Mouse (Mus musculus) megakaryocyte, embryonic 14.5 days (primary cell): ENCODE results near the gene Rhebl1. TPM values are rescaled to one million over a fixed set of nuclear protein-coding genes. Genes with fewer than 3 reads are reported as not detected.

Experiments
- H3K27me3 ChIP-seq: replicated peaks from 2 replicates; pipeline ENCODE3; 2012; ENCODE audit warnings: inconsistent platforms
- H3K36me3 ChIP-seq: replicated peaks from 2 replicates; pipeline ENCODE3; 2012; ENCODE audit warnings: low read length, inconsistent platforms, mixed read lengths
- H3K4me1 ChIP-seq: 2 replicates; pipeline ENCODE4 v1.6.1; 2012; ENCODE audit warnings: inconsistent platforms
- H3K4me3 ChIP-seq: replicated peaks from 2 replicates; pipeline ENCODE3; 2012; ENCODE audit warnings: moderate library complexity, mild to moderate bottlenecking, inconsistent platforms
- H3K9me3 ChIP-seq: 2 replicates; pipeline ENCODE4 v1.6.1; 2012; ENCODE audit warnings: inconsistent platforms
- FLI1 ChIP-seq: IDR thresholded peaks from 2 replicates; pipeline ENCODE4 v1.6.1; 2012; ENCODE audit warnings: low read length, inconsistent platforms, mixed read lengths
- GATA1 ChIP-seq: IDR thresholded peaks from 3 replicates; pipeline ENCODE4 v1.6.1; 2012; ENCODE audit warnings: mixed read lengths, low read length, inconsistent platforms, borderline replicate concordance
- polyA plus RNA-seq: library from polyadenylated mRNA; stranded (reverse); fragments of >175 nt; gene quantifications from 2 replicates; pipeline ENCODE4 v1.2.3, GENCODE M21; 2012; ENCODE audit warnings: low replicate concordance; ENCODE audit not compliant: insufficient read depth

Gene Rhebl1
- polyA plus RNA-seq, 1 experiment, result 0.19 TPM

DNA sequence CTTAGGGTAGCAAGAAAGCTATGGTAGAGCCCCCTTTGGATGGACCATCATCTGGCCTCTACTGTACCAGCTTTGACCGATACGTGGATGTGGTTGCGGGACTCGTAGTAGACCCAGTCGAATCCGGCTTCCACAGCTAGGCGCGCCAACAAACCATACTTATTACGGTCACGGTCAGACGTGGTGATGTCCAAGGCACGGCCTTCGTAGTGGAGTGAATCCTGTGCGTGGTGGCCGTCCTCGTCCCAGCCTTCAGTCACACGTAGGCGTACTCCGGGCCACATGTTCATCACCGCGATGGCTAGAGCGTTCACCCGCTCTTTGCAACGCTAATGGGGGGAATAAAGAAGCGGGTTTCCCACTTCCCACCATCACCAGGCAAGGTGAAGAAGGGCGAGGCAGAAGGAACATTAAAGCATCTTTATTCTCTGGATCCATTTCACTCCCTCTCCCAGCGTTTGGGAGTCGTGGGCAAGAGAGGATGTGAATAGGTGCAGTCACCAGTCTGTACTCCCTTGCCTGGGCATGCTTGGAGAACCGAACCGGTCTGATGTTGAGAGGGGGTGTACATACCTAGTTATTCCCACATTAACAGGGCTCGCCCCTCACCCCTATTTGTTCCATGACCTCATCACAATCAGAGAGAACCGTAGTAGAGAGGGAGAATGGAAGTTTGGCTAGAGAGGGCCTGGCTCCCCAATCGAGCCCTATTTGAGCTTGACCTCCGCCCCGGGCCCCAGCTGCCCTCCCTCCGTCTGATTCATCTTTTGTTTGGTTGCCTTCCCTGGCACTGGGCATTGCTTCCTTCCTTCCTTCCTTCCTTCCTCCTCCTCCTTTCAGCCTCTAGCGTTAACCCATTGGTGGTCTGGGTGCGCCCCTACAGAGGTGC is 650 bp upstream of the Rhebl1 start:
- Histone ChIP-seq H3K27me3 (peaks cover 69% of the 10 kb centered on the region), H3K4me1 (peaks cover 73% of the 10 kb centered on the region), H3K4me3 (peak overlapping the region; percentile 94), H3K36me3 (no peaks in the 10 kb centered on the region), H3K9me3 (no peaks in the 10 kb centered on the region)
- TF ChIP-seq GATA1, result no peak
- TF ChIP-seq FLI1, result no peak

DNA sequence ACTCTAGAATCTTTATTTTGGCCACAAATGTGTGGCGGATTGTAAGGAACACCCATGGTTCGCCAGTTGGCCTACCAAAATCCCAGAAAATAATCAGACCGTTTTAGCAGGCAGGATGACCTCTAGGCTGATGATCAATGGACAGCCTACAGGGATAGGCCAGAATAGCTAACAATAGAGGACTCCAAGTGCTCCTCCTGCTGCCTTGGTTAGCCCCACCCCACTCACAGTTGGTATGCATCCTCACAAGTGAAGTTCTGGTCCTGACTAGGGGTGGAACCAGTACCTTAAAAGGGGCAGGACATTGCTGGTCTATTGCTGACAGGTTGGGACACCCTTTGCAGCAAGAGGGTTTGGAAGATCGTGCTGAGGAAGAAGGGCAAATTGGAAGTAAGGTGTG is 1.3 kb downstream of the Rhebl1 start:
- TF ChIP-seq FLI1 (no peak), GATA1 (no peak)
- no peaks in the 10 kb centered on the region for H3K9me3 ChIP-seq
- H3K36me3 ChIP-seq, result no peaks in the 10 kb centered on the region
- peaks cover 56% of the 10 kb centered on the region for H3K27me3 ChIP-seq
- no peak overlapping the region for H3K4me3 ChIP-seq
- peaks cover 66% of the 10 kb centered on the region for H3K4me1 ChIP-seq

DNA sequence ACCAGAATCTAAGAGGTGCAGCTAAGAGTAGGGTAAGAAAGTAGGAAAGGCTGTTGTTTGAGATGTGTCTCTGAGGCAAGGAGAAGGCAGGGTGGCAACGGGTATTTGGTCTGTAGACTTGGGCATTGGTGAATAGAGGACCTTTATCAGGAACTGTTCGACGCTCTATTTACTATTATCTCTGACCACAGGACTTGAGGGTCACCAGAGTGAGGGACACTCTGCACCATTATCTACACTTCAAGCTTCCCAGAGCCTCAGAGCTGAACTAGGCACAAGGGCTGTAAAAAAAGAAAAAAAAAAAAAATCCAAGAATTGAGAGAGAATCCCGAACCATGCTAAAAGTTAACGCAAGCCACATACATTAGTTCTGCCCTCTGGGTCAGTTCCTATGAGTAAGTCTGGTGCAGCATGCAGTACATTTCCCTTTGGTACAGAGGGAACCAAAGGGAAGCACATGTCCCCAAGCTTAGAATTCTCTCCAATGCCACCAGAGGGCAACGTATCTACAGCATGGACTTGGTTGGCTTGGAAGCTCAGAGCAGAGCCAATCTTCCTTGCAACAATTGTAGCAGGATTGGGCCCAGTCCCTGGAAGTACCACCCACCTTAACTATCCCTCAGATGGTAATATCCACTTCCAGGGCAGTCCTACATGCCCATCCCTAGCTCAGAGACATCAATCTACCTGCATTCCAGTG is 2.3 kb downstream of the Rhebl1 start:
- Histone ChIP-seq H3K4me1 (peaks cover 56% of the 10 kb centered on the region), H3K27me3 (peaks cover 49% of the 10 kb centered on the region), H3K9me3 (no peaks in the 10 kb centered on the region), H3K4me3 (peak overlapping the region; percentile 38), H3K36me3 (no peaks in the 10 kb centered on the region)
- TF ChIP-seq FLI1, result no peak
- no peak for TF ChIP-seq GATA1

DNA sequence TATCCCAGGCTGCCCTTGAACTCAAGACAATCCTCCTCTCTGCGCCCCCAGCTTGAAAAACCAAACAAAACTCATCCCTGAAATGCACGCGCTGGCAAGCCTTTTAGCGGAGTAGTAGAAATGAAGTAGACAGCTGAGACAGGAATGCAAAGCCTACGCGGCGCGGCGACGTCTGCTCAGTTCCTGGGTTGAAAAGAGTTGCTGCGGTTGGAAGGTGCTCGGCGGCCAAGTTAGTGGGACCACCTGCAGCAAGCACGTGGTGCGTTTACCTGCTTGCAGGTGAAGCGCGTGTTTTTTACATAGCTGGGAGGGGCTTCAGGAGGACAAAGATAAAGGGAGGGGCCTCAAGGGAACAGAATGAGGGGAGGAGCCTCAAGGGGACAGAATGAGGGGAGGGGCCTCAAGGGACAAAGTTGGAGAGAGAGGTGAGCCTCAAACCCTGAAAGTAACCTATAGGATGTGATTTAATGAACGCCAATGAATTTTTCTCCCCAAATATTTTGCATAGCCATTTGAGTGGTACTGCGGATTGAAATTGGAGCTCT is 3.1 kb downstream of the Rhebl1 start:
- Histone ChIP-seq H3K4me1 (peaks cover 49% of the 10 kb centered on the region), H3K36me3 (no peaks in the 10 kb centered on the region), H3K9me3 (no peaks in the 10 kb centered on the region), H3K27me3 (peaks cover 44% of the 10 kb centered on the region), H3K4me3 (no peak overlapping the region)
- TF ChIP-seq FLI1, result no peak
- TF ChIP-seq GATA1, result no peak

DNA sequence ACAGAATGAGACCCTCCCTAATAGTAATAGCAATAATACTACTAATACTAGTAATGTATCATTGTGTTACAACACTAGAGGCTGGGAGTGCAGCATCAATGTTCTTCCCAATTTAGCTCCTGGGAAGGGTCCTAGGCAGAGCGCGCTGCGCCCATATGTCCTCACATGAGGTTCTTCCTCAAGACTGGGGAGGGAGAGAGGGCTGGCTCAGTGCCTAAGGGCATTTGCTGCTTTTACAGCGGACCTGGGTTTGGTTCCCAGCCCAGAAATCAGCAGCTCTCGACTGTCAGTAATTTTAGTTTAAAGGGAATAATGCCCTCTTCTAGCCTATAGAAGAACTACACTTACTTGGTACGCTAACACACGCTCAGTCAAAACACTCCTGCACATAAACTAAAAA is 6.8 kb downstream of the Rhebl1 start:
- Histone ChIP-seq H3K4me1 (peaks cover 23% of the 10 kb centered on the region), H3K9me3 (no peaks in the 10 kb centered on the region), H3K4me3 (no peak overlapping the region), H3K27me3 (peaks cover 10% of the 10 kb centered on the region), H3K36me3 (no peaks in the 10 kb centered on the region)
- TF ChIP-seq FLI1 (no peak), GATA1 (no peak)

DNA sequence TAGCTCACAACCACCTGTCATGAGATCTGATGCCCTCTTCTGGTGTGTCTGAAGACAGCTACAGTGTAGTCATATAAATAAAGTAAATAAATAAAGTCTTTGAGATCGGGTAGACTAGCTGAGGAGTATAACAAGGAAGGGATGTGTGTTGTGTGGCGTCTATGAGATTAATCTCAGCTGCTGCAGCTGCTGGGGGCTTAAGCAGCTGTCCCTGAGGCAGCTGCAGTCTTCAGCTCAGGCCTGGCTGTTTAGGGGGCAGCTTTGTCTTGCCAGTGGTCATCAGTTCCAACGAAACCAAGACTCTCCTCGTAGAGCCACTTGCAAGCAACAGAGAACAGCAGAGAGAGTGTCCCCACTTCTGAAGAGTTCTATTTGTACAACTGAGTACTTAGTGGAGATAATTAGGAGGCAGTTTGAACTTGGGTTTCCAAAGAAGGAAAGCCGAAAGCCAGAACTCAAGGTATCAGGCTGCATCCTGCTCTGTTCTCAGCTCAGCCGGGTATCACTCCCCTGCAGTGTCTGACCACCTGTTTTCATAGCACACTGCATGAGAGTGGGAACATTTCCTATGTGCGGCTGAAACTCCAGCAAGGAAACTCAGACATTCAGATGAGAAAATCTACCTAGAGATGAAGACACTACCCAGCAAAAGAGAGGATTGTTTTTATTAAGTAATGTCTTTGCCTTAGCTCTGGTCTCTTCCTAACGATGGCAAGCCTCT is 7.5 kb downstream of the Rhebl1 start:
- H3K4me1 ChIP-seq, result peaks cover 22% of the 10 kb centered on the region
- H3K27me3 ChIP-seq, result peaks cover 10% of the 10 kb centered on the region
- H3K4me3 ChIP-seq, result no peak overlapping the region
- H3K36me3 ChIP-seq, result no peaks in the 10 kb centered on the region
- no peaks in the 10 kb centered on the region for H3K9me3 ChIP-seq
- TF ChIP-seq GATA1 (no peak), FLI1 (no peak)

DNA sequence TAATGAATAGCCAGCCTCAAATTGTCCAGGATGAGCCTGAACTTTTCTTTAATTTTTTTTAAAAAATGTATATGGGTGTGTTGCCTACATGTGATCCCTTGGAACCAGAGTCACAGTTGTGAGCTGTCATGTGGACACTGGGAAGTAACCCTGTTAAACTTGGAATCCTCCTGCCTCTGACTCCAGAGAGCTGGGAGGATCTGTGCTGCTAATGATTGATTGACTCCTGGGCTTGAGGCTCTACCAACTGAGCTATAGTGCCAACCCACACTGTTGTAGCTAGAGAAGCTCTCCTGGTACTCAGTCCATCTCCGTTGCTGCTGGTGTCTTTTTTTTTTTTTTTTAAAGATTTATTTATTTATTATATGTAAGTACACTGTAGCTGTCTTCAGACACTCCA is 10.2 kb downstream of the Rhebl1 start:
- Histone ChIP-seq H3K36me3 (peaks cover under 1% of the 10 kb centered on the region), H3K27me3 (peaks cover 9% of the 10 kb centered on the region), H3K4me3 (no peak overlapping the region), H3K4me1 (peaks cover 38% of the 10 kb centered on the region), H3K9me3 (no peaks in the 10 kb centered on the region)
- no peak for TF ChIP-seq FLI1

DNA sequence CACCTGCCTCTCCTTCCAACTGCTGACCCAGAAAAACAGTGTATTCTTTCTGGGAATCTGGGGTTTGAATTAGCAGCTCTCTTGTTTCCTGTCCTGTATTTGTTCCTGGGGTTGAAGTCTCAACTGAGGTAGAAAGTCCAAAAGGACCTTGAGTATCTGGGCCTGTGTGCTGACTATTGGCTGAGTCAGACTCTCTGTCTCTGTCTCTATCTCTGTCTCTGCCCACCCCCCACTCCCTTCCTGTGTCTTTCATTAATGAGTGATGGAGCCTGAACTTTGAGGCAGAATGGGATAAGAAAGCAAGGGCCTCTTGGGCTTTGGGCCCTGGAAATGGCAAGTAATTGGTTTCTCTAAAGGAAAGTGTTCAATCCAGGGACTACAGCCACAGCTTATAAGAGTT is 10.7 kb downstream of the Rhebl1 start:
- Histone ChIP-seq H3K9me3 (no peaks in the 10 kb centered on the region), H3K4me3 (no peak overlapping the region), H3K36me3 (peaks cover 3% of the 10 kb centered on the region), H3K27me3 (peaks cover 8% of the 10 kb centered on the region), H3K4me1 (peaks cover 38% of the 10 kb centered on the region)
- TF ChIP-seq GATA1 (no peak), FLI1 (no peak)

DNA sequence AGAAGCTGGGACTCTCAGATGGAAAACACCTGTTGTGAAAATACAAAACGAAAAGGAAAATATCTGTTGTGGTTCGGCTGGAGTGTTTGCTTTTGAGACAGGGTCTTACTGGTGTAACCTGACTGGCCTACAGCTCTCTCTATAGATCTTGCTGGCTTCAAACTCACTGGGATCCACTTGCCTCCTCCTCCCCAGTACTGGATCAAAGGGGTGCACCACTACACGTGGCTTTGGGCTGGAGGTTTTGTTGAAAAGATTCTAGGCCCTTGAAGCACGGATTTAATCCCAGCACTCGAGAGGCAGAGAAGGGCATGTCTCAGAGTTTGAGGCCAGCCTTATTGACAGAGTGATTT is 12.7 kb downstream of the Rhebl1 start:
- H3K4me3 ChIP-seq, result peak overlapping the region; percentile 97
- no peaks in the 10 kb centered on the region for H3K27me3 ChIP-seq
- peaks cover 44% of the 10 kb centered on the region for H3K4me1 ChIP-seq

More for the DNA sequence above, 12.7 kb downstream of the Rhebl1 start:
- H3K9me3 ChIP-seq, result no peaks in the 10 kb centered on the region
- TF ChIP-seq FLI1 (no peak), GATA1 (no peak)
- H3K36me3 ChIP-seq, result peaks cover 12% of the 10 kb centered on the region
